Mouse (Mus musculus) telencephalon, adult 2 months (tissue): ENCODE data around the gene AI464131.
A peak's percentile ranks its signal among the peaks of the same experiment; 100 is the strongest.

Experiments
- DNase-seq: peaks from one replicate; pipeline ENCODE4 v3.0.0-alpha.2; 2011; ENCODE audit warnings: low read depth, low spot score

AI464131 gene

GRCm38 (mm10) chr4:41502986-41503412, at the start of gene AI464131:
Gene AI464131 (minus strand): TSS chr4:41503076.
- peak; percentile 88 for DNase-seq

- DNase-seq: no peak
These were observed 49.7 kb upstream of the AI464131 start for GRCm38 (mm10) chr4:41552529-41552928.

GRCm38 (mm10) chr4:41547086-41547485, 44.2 kb upstream of the AI464131 start:
- no peak for DNase-seq

- DNase-seq: no peak
These were observed 43.1 kb upstream of the AI464131 start for GRCm38 (mm10) chr4:41545985-41546384.

GRCm38 (mm10) chr4:41542136-41542535, 39.3 kb upstream of the AI464131 start:
- no peak for DNase-seq

GRCm38 (mm10) chr4:41534866-41535265, 32.0 kb upstream of the AI464131 start:
- no peak for DNase-seq

- no peak for DNase-seq
These were observed 29.5 kb upstream of the AI464131 start for GRCm38 (mm10) chr4:41532420-41532819.

- DNase-seq: no peak
These were observed 25.1 kb upstream of the AI464131 start for GRCm38 (mm10) chr4:41527996-41528395.

DNA sequence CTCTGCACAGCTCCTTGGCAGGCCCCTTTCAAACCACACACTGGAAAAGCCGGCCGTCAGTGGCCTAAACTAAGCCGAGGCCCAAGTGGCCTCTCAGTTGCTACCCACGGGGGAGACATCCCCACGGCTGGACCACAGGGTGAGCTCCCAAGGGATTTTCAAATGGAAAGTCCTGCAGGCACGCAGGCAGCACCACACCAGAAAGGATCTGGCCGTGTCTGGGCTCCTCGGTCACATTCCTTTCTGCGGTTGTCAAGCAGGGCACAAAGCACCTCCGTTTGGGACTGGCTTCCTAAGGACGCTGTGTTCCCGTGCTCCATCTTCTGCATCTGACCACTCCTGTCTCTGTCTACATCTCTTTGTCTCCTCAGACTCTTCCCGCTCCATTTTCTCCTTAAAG, 24.2 kb upstream of the AI464131 start:
- no peak for DNase-seq

GRCm38 (mm10) chr4:41526553-41526952, 23.7 kb upstream of the AI464131 start:
- no peak for DNase-seq

GRCm38 (mm10) chr4:41524829-41525228, 22.0 kb upstream of the AI464131 start:
- no peak for DNase-seq

GRCm38 (mm10) chr4:41523839-41524238, 21.0 kb upstream of the AI464131 start:
- no peak for DNase-seq

DNA sequence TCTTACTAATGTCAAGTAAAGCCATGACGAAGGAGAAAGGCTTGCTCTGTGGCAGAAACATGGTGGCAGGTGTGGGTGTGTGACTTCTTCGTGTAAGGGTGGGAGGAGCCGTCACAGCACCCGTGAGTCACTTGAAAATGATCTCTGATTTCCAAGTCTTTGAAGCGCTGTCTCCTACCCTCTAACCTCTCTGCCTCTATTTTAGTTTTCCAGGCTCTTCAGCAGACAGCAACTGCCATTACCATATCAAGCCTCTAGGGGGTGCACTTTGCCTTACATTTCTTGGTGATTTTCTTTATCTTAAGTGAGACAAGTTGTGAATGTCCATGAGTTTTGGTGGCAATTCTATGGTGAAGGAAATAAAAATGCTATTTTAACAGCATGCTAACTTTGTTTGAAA, 19.9 kb upstream of the AI464131 start:
- DNase-seq: no peak

- DNase-seq: no peak
These were observed 19.3 kb upstream of the AI464131 start for GRCm38 (mm10) chr4:41522136-41522535.

DNA sequence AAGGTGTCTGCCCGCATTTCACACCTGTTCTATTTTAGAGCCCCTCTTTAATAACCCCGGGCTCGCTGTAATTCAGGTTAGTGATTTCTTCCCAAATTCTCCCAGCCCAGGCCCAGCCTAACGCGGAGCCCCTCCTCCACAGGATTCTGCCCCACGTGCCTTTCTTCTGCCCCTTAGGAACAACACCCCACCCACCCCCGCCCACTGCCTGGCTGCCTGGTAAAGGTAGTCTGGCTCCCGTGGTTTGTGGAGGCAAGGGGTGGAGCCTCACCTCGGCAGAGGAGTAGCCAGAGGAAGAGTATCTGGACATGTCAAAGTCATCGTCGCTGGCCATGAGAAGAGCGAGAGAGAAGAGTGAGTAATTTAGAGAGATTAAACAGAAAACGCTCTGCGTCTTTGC, 17.8 kb upstream of the AI464131 start:
- no peak for DNase-seq

- DNase-seq: no peak
These were observed 16.3 kb upstream of the AI464131 start for GRCm38 (mm10) chr4:41519195-41519594.

DNA sequence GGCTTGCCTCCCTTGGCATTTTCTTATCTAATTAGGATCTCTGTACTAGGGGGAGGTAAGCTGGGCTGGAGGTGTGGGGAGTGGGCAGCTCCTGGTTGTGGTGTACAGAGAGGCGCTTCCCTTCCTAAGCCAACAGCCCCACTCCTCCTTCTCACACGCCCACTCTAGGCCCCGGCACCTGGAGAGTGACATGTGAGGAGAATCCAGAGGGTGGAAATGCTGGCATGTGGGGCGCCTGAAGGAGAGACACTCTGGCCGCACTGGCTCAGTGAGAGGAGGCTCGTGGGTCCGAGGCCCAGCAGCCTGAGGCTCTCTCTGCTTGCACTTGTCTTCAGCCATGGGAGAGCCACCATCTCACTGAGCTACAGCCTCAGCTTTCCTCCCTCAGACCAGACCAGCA, 15.5 kb upstream of the AI464131 start:
- DNase-seq: no peak

DNA sequence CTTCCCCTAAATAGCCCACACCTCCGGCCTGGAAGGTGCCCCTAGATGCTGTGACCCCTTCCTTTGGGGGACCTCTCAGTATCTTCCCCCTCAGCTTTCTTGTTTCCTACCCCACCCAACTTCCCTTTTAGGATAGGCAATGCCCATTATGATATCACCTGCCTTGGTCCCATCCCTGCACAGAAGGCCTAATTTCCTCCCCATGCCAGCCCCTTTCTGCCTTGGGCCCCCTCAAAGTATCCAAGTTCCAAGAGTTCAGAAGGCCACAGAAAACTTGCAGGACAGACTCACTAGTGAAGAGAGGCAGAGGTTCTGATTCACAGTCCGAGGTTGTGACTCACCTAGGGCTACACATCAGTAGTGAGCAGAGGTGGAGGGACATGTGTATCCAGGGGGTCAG, 14.4 kb upstream of the AI464131 start, which contains the start of gene 1110017D15Rik:
Gene 1110017D15Rik (minus strand): TSS at position 101 of the 400 bp plus-strand sequence.
- DNase-seq: no peak

DNA sequence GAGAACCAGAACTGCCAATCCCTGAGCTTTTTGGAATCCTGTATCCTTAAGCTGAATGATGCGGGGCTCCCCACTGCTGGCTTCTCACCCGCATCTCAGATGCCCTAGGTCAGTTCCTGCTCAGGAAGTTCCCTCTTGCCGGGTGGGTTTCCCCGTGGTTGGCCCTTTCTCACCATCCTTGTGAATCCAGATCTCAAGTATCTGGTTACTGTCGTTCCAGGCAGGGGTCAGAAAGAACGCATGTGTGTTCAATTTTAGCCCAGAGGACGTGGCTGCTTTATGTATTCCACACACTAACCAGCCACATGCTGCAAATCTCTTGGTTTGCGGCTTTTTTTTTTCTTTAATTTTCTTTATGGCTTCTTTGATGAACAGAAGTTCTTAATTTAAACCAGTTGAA, 10.8 kb upstream of the AI464131 start:
- DNase-seq: no peak

DNA sequence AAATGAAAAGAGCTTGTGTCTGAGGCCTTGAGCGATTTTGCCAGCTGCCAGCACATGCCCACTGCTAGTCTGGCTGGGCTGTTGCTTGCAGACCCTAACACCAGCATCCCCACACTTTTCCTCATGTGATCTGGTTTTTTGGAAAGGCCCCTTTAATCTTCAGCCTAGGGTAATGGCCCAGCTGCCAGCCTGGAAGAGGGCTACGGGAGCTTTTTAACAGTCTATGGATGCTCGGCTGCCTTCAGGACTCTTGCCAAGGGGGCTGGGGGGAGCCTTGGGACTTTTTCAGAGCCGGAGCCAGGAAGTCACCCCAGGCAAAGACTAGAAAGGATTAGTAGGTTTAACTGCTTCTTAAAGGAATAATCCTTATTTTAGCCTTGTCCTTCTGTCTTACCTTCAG, 10.4 kb upstream of the AI464131 start:
- no peak for DNase-seq

GRCm38 (mm10) chr4:41507998-41508397, 5.1 kb upstream of the AI464131 start:
- DNase-seq: no peak

DNA sequence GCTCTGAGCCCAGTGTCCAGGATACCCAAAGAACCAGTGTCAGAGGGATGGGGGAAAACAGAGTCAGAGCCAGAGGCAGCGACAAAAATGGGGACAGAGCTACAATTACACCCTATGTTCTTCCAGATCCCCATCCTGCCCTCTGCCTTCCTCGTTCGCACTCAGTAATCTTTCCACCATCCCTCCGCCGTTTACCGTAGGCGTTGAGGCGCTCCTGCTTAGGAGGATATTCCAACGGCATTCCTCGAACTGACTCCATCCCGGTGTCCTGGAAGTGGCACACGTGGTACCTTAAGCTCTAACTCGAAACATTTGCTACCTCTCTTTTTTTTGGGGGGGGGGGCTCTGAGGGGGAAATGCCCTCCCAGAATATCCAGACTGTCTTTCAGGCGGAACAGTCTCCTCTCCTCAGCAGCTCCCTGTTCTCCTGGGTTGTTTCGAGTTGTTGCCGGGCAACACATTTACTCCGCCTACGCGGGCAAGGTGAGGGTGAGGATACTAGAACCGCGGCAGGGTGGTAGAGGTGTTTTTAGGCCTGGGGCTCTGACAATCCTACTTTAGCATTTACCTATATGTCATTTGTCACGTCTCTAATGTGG, 4.5 kb upstream of the AI464131 start:
- no peak for DNase-seq

DNA sequence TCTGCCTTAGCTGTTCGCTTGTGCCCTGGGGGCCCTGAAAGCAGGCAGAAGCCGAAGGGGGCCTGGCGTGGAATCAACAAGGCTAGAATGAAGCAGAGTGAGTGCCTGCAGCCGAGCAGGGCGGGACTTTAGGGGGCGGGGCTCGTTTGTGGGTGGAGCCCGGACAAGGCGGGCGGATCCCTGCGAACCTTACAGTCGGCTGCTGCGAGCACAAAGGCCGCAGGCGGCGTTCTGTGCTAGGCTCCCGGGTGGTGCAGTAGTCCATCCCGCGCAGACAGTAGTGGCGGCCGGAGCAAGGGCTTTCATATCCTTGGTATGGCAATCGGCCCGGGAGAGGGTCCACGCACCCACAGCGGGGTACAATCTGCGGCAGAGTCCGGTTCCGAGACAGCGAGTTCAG, 4.0 kb upstream of the AI464131 start:
- DNase-seq: peak; percentile 39

GRCm38 (mm10) chr4:41506156-41506555, 3.3 kb upstream of the AI464131 start:
- DNase-seq: no peak
